Mouse (Mus musculus): Measurements from ENCODE around the gene Tfdp2. TPM values are rescaled to one million over a fixed set of nuclear protein-coding genes. Genes with fewer than 3 reads are reported as not detected.
A peak's percentile ranks its signal among the peaks of the same experiment; 100 is the strongest.
"Not testable (repeated sequence)": the region's sequence is repeated elsewhere in the genome, so short reads cannot be mapped to it uniquely, and the experiment has no call there.

The Tfdp2 gene
- total and polyA plus RNA-seq, 2 experiments: 6.1 to 18.3 TPM

DNA sequence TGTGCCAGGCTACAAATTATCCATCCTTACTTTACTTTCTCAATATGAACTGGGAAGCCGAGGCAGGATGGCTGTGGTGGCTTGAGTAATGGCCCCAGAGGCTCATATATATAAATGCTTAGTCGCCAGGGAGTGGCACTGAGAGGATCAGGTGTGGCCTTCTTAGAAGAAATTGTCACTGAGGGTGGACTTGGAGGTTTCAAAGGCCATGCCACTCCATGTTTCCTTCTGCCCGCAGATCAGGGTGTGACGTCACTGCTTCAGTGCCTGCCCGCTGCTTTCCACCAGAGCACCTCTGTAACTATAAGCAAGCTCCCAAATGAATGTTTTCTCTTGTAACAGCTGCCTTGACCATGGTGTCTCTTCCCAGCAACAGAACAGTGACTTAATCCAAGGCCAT lies 135.1 kb downstream of the Tfdp2 start:
- 94% methylated on average over 5 of the region's 5 CpGs for WGBS
- TF ChIP-seq POLR2A (IDR thresholded peaks at IDR 0.05; ENCODE audit: extremely low read depth, insufficient read depth, low read length) (no peak), CTCF (IDR thresholded peaks at IDR 0.05; ENCODE audit: low read depth, low read length) (no peak)
- H3K4me1 ChIP-seq (ENCODE audit: control insufficient read depth, insufficient read depth, low read length): no peaks in the 10 kb centered on the region
- peaks cover 26% of the 10 kb centered on the region; the same call in 1 of the 2 replicates for H3K36me3 ChIP-seq (ENCODE audit: control insufficient read depth, insufficient read depth, low read length)
- no peak overlapping the region for H3K9ac ChIP-seq (ENCODE audit: low read depth, low read length)
- no peak for DNase-seq (ENCODE audit: extremely low read depth, low read depth, low spot score)
- H3K27me3 ChIP-seq (ENCODE audit: control insufficient read depth, insufficient read depth, low read length): no peaks in the 10 kb centered on the region
- H3K4me3 ChIP-seq (ENCODE audit: insufficient read depth, low read depth, low read length): no peak overlapping the region
- H3K79me2 ChIP-seq (ENCODE audit: control insufficient read depth, insufficient read depth, low read length): no peaks in the 10 kb centered on the region
- H3K27ac ChIP-seq (replicated peaks; ENCODE audit: insufficient read depth, low read depth, low read length): no peak overlapping the region

DNA sequence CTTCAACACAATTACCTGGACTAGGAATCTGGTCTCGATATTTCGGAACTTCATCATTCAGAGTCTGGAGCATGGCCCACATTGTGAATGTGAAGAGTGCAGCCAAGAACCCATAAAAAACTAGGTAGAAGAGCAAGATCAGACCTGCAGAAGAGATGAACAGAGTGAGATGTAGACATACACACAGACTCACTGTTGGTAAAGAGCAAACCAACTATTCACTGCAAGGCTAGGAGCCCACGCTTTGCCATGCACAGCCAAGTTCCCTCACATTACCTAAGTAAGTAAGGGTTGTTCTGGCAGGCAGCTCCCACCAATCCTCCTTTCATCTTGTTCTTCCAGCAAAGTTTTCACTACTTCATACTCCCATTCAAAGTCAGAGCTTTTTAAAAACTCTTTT lies 149.7 kb downstream of the Tfdp2 start:
- no peak overlapping the region for H3K9ac ChIP-seq (ENCODE audit: low read depth, low read length)
- H3K27me3 ChIP-seq (ENCODE audit: control insufficient read depth, insufficient read depth, low read length): no peaks in the 10 kb centered on the region
- no peak for DNase-seq (ENCODE audit: extremely low read depth, low read depth, low spot score)
- H3K27ac ChIP-seq (replicated peaks; ENCODE audit: insufficient read depth, low read depth, low read length): no peak overlapping the region
- TF ChIP-seq POLR2A (IDR thresholded peaks at IDR 0.05; ENCODE audit: extremely low read depth, insufficient read depth, low read length) (no peak), CTCF (IDR thresholded peaks at IDR 0.05; ENCODE audit: low read depth, low read length) (no peak)
- peaks cover 4% of the 10 kb centered on the region; the same call in 1 of the 2 replicates for H3K79me2 ChIP-seq (ENCODE audit: control insufficient read depth, insufficient read depth, low read length)
- 99% methylated on average over 3 of the region's 3 CpGs for WGBS
- H3K4me3 ChIP-seq (ENCODE audit: insufficient read depth, low read depth, low read length): no peak overlapping the region
- peaks cover 23% of the 10 kb centered on the region for H3K36me3 ChIP-seq (ENCODE audit: control insufficient read depth, insufficient read depth, low read length)
- H3K4me1 ChIP-seq (ENCODE audit: control insufficient read depth, insufficient read depth, low read length): no peaks in the 10 kb centered on the region; the same call in 1 of the 2 replicates

DNA sequence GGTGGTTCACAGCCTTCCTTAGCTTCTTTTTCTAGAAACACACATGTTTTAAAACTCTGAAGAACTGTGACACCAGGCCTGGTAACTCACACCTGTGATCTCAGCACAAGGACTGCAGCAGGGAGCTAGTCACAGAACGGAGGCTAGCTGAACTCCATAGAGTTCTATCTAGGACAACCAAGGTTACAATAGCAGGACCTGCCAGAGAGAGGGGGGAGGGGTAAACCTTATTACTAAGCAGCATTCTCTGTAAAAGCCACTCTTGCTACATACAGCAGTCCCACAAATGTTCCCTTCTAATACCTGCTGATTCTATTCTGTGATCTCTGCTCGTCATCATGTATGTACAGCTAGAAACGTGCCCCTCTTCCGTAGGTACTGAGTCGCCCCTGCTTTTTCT lies 152.8 kb downstream of the Tfdp2 start:
- H3K4me1 ChIP-seq (ENCODE audit: control insufficient read depth, insufficient read depth, low read length): no peaks in the 10 kb centered on the region; the same call in 1 of the 2 replicates
- no peaks in the 10 kb centered on the region for H3K27me3 ChIP-seq (ENCODE audit: control insufficient read depth, insufficient read depth, low read length)
- H3K4me3 ChIP-seq (ENCODE audit: insufficient read depth, low read depth, low read length): no peak overlapping the region
- H3K79me2 ChIP-seq (ENCODE audit: control insufficient read depth, insufficient read depth, low read length): peaks cover 12% of the 10 kb centered on the region; the same call in 1 of the 2 replicates
- H3K27ac ChIP-seq (replicated peaks; ENCODE audit: insufficient read depth, low read depth, low read length): no peak overlapping the region
- TF ChIP-seq POLR2A (IDR thresholded peaks at IDR 0.05; ENCODE audit: extremely low read depth, insufficient read depth, low read length) (no peak), CTCF (IDR thresholded peaks at IDR 0.05; ENCODE audit: low read depth, low read length) (no peak)
- 74% methylated on average over 5 of the region's 5 CpGs for WGBS
- DNase-seq (ENCODE audit: extremely low read depth, low read depth, low spot score): no peak
- peaks cover 10% of the 10 kb centered on the region for H3K36me3 ChIP-seq (ENCODE audit: control insufficient read depth, insufficient read depth, low read length)
- H3K9ac ChIP-seq (ENCODE audit: low read depth, low read length): no peak overlapping the region

DNA sequence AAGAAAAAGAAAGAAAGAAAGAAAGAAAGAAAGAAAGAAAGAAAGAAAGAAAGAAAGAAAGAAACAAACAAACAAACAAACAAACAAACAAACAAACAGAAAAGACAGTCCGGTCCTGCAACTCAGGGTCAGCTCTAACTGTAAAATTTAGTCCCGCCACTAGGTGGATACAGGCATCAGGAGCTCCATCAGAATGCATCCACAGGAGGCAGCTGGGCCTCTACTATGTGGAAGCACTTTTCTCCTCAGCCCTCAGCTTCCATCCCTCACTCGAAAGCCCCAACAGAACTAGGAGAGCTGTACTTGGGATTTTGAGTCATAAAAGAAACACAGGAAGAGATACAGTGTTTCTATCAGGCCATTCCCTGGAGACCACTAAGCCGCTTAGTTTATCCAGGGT lies 153.9 kb downstream of the Tfdp2 start:
- TF ChIP-seq CTCF (IDR thresholded peaks at IDR 0.05; ENCODE audit: low read depth, low read length) (peak; percentile 60), POLR2A (IDR thresholded peaks at IDR 0.05; ENCODE audit: extremely low read depth, insufficient read depth, low read length) (no peak)
- Histone ChIP-seq H3K79me2 (ENCODE audit: control insufficient read depth, insufficient read depth, low read length) (peaks cover 14% of the 10 kb centered on the region; the same call in 1 of the 2 replicates), H3K9ac (ENCODE audit: low read depth, low read length) (no peak overlapping the region), H3K4me1 (ENCODE audit: control insufficient read depth, insufficient read depth, low read length) (no peaks in the 10 kb centered on the region; the same call in 1 of the 2 replicates), H3K27me3 (ENCODE audit: control insufficient read depth, insufficient read depth, low read length) (no peaks in the 10 kb centered on the region), H3K36me3 (ENCODE audit: control insufficient read depth, insufficient read depth, low read length) (peaks cover 3% of the 10 kb centered on the region; the same call in 1 of the 2 replicates), H3K27ac (replicated peaks; ENCODE audit: insufficient read depth, low read depth, low read length) (no peak overlapping the region), H3K4me3 (ENCODE audit: insufficient read depth, low read depth, low read length) (no peak overlapping the region)
- WGBS: 49% methylated on average over 4 of the region's 4 CpGs
- DNase-seq (ENCODE audit: extremely low read depth, low read depth, low spot score): peak; percentile 33

DNA sequence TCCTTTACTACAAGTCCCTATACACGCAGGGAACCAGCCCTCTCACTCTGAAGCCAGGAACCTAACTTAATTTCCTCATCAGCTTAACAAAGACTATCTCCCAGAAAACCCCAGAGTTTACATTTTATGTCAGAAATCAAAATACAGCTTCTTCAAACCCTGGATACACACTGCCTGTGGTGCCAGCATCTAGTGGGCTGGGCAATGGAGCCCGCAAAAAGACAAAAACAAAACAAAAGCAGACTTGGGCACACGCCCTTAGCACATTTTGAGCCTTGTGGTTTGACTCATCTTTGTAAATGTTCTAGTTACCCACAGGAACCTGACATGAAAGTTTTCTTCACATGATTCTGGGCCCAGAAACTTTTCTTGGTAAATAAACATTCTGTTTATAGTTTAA lies 154.4 kb downstream of the Tfdp2 start:
- H3K36me3 ChIP-seq (ENCODE audit: control insufficient read depth, insufficient read depth, low read length): 0 out of 2 replicates have a peak, but pooled peaks cover 2% of the 10 kb centered on the region
- no peak overlapping the region for H3K27ac ChIP-seq (replicated peaks; ENCODE audit: insufficient read depth, low read depth, low read length)
- no peak for TF ChIP-seq POLR2A (IDR thresholded peaks at IDR 0.05; ENCODE audit: extremely low read depth, insufficient read depth, low read length)
- TF ChIP-seq CTCF (IDR thresholded peaks at IDR 0.05; ENCODE audit: low read depth, low read length): no peak
- H3K4me3 ChIP-seq (ENCODE audit: insufficient read depth, low read depth, low read length): no peak overlapping the region
- DNase-seq (ENCODE audit: extremely low read depth, low read depth, low spot score): no peak
- H3K4me1 ChIP-seq (ENCODE audit: control insufficient read depth, insufficient read depth, low read length): no peaks in the 10 kb centered on the region; the same call in 1 of the 2 replicates
- 65% methylated on average over 3 of the region's 3 CpGs for WGBS
- H3K79me2 ChIP-seq (ENCODE audit: control insufficient read depth, insufficient read depth, low read length): peaks cover 14% of the 10 kb centered on the region; the same call in 1 of the 2 replicates
- H3K27me3 ChIP-seq (ENCODE audit: control insufficient read depth, insufficient read depth, low read length): no peaks in the 10 kb centered on the region
- H3K9ac ChIP-seq (ENCODE audit: low read depth, low read length): no peak overlapping the region

DNA sequence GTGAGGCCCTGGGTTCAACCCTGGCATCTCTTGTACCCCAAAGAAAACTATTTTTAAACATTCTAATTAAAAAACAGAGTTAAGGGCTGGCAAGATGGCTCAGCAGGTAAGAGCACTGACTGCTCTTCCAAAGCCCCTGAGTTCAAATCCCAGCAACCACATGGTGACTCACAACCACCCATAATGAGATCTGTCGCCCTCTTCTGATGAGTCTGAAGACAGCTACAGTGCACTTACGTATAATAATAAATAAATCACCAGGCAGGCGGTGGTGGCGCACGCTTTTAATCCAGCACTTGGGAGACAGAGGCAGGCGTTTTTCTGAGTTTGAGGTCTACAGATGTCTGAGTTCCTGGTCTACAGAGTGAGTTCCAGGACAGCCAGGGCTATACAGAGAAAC lies 155.7 kb downstream of the Tfdp2 start:
- H3K4me1 ChIP-seq (ENCODE audit: control insufficient read depth, insufficient read depth, low read length); DNase-seq (ENCODE audit: extremely low read depth, low read depth, low spot score); H3K4me3 ChIP-seq (ENCODE audit: insufficient read depth, low read depth, low read length); H3K9ac ChIP-seq (ENCODE audit: low read depth, low read length); H3K36me3 ChIP-seq (ENCODE audit: control insufficient read depth, insufficient read depth, low read length); H3K27ac ChIP-seq (replicated peaks; ENCODE audit: insufficient read depth, low read depth, low read length); H3K27me3 ChIP-seq (ENCODE audit: control insufficient read depth, insufficient read depth, low read length): not testable (repeated sequence)
- WGBS: 96% methylated on average over 6 of the region's 6 CpGs
- H3K79me2 ChIP-seq (ENCODE audit: control insufficient read depth, insufficient read depth, low read length): peaks cover 17% of the 10 kb centered on the region; the same call in 1 of the 2 replicates
